Mouse (Mus musculus) E14TG2a.4 (cell line): ENCODE results near the gene 0610030E20Rik.

ENCODE experiments used
- CTCF ChIP-seq: conservative IDR thresholded peaks from 2 replicates; pipeline ENCODE4 v1.5.1; 2014; ENCODE audit warnings: low read length
- NANOG ChIP-seq: IDR thresholded peaks from 2 replicates; pipeline ENCODE4 v1.6.1; 2014; ENCODE audit warnings: borderline replicate concordance, low read length, mixed read lengths

- TF ChIP-seq CTCF (no peak), NANOG (no peak)
Observed at GRCm38 (mm10) chr6:72330133-72330532, 17.0 kb upstream of the 0610030E20Rik start.
